Mouse (Mus musculus) frontal cortex, adult 2 months (tissue): ENCODE data around the gene Cmss1. TPM values are rescaled to one million over a fixed set of nuclear protein-coding genes. Genes with fewer than 3 reads are reported as not detected.

Experiments used
- DNase-seq, 2 experiments: peaks; one replicate each; pipeline ENCODE4 v3.0.0; 2022; ENCODE audit warnings: low spot score in 1 of 2; ENCODE audit errors: extremely low spot score in 1 of 2
- polyA plus RNA-seq: library from polyadenylated mRNA; depleted of rRNA; stranded (reverse); fragments of >200 nt; gene quantifications from 2 replicates; pipeline ENCODE4 v1.2.3, GENCODE M21; 2012

Gene Cmss1
- polyA plus RNA-seq, 1 experiment, result 9.5 TPM

DNA sequence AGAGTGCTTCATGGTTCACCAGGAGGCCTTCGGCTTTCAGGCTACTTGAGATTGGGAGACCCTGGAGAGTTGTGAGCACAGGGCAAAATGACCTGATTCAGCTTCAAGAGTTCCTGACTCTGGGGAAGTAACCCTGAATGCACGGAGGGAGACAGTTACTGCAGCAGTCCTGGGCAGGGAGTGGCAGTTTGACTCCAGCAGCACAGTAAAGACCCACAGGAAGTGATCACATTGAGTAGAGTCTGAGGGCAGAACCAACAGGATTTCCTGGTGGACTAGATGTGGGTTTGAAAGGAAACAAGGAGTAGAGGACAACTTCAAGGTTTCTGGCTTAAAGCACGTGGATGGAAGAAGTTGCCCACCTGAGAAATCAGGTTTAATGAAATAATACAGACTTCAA lies 172.0 kb downstream of the Cmss1 start:
- DNase-seq, result no peak

DNA sequence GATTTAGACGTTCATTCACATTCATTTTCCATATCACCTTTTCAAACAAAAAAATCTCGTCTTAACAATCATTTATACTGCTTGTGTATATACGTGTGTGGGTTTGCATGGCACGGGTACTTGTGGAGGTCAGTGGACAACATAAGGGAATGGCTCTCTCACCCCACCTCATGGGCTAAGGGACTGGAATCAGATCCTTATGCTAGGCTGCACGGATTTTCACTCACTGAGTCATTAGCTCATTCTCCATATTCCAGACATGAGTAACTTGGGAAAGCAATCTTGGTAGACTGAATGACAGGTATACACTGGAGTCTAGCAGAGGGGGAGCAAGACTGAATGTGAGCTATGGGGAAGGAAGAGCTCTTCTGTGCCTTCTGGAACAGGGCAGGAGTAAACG lies 173.0 kb downstream of the Cmss1 start:
- DNase-seq, result no peak

DNA sequence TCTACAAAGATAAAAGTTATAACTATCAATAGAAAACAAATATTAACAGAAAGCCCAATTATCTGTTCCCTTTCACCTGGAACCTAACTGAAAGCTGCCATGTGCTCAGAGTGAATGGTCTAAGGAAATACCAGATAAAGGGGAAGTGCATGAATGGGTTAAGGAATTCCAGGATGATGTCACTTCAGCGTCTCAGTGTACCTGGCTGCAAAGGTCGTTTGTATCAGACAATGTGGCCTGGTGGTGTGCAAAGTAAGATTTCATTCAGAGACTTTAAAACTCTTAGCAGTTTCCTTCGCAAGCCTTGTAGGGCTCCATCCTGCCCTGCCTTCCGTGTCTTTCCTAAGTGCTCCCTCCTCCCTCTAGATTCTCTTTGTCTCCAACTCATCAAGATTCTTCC lies 173.5 kb downstream of the Cmss1 start:
- DNase-seq, result no peak

DNA sequence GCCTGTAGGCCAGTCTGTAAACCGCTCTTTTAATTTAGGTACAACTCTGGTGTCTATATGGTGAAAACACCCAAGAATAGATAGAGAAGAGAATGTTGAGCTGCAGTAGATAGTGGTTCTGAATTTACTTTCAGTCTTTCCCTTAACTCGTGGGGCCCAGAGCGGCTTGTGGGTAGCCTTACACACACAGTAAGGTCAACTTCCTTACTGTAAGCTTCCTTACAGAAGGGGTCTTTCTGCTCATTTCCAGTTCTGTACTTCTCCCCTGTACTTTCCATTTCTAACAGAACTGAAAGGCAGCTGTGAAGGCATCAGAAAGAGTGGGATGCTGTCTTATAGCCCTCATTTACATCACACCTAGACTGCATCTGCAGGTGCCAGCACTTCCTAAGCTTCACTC lies 175.4 kb downstream of the Cmss1 start:
- no peak for DNase-seq

DNA sequence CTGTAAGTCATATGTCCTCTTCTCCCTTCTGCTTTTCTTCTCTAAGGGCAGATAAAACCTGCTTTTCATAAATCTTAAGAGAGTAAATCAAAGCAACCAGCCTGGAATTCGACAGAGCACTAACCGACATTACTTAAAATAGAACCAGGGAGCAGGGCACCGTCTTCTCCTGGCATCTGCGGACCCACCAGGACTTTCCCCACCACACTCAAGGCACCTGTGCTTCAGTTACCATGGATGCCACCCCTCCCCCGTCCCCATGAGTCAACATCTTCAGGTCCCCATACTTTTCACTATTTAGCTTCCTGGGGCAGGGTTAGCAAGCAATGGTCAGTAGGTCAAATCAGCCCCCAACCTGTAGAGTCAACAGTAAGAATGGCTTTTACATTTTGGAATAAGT lies 177.7 kb downstream of the Cmss1 start:
- no peak for DNase-seq

DNA sequence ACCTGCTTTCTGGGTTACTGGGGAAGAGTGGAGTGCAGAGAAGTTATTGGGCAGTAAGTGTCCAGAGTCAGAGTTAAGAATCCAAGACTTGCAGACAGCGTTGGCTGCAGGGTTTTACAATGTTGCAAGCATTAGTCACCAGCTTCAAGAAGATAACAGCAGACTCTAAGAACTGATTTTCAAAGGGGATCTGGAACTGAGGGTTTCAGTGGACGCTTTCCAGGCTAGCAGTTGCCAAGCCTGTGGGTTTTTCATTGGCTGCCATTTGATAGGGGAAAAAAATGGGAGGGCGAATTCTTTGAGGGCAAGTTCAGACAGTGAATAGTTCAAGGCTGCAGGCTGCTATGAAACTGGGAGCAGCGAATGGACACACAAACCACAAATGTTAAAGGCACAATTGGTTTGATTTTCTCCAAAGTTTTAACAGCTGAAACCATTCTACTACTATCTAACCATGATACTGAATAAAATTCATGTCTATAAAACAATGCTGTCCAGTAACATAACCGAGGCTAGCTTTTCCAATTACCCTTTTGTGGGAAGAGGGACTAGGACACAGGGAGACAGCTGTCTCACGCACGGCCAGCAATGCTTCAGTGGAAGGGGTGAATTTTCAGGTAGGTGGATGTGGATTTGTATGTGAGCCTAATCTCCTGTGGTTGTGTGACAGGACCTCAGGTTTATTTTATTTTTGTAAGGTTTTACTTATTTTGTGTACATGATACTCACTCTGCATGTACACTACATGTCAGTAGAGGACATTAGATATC lies 179.0 kb downstream of the Cmss1 start:
- no peak for DNase-seq

DNA sequence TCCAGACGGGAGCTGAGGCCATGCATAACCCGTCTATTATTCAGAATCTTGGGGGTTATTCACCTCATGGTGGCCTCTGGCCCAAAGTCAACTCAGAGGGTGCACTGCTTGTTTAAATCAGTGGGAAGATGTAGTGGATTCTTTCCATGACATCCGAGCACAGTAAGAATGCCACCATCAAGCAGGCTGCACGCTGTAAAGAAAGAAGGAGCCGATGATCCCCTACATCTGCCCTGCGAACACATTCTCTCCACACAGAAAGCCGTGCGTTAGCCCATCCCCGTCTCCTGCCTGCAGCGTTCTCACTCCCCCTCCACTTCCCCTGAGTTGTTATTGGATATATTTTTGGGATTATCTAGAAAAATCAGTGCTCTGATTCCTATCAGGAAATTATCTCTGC lies 180.0 kb downstream of the Cmss1 start:
- no peak for DNase-seq

DNA sequence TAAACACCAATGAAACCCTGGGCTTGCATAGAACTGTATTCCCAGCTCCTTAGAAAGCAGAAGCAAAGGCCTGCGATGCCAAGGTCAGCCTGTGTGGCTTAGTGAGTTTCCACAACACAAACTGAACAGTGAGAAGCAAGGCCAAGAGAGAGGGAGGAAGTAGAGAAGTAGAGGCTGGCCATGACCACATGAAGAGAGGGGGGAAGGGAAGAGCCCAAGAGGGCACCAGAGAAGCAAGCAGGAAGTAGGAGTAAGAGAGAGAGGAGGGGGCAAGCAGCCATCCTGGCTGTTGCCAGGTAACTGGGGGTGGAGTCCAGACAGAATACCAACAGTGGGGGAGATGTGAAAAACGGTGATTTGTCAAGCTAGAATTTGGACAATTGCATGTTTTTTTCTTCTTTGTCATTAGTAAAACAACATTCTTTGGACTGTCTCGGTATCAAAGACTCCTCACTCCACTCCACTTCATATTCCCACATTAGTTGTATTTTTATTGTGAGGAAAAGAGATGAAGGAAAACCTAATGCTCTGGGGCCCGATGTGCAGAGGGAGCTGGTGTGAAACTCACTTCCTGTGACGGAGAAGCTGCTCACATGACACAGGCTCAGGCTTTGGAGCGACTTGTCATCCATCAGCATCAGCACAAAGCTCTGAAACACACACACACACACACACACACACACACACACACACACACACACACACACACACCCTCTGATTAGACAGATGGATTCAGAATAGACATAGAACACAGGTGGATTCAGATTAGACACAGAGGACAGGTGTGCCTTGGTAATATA lies 183.5 kb downstream of the Cmss1 start:
- DNase-seq, result no peak

DNA sequence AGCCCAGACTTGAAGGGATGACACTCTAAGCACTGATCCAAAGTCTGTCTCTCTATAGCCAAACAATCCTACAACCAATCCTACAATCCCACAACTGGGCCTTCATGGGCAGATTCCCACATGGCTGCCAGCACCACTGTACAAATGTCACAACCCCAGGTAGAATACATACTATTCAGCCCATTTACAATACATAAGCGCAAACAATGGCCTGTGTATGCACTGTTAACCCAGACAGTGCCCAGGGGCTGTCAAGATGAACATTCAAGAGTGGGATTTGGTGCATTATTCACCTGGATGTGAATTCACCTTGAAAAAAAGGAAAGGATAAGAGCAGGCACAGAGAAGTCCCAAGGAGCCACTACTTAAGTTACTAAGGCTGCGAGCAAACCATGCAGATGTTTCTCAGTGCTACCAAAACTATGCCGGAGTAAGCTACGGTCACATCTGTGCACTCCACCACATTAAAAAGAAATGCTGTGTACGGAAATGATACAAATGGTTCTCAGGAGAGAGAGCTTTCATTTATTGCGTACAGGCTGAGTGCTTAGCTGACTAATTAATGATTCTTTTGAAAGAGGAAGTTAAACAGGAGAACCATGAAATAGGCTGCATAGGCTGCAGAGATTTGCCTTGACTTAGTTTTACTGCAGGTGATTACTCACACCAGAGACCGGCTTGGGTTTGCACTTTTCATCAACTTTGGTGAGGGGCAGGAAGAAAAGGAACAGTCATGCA lies 184.8 kb downstream of the Cmss1 start:
- no peak for DNase-seq

DNA sequence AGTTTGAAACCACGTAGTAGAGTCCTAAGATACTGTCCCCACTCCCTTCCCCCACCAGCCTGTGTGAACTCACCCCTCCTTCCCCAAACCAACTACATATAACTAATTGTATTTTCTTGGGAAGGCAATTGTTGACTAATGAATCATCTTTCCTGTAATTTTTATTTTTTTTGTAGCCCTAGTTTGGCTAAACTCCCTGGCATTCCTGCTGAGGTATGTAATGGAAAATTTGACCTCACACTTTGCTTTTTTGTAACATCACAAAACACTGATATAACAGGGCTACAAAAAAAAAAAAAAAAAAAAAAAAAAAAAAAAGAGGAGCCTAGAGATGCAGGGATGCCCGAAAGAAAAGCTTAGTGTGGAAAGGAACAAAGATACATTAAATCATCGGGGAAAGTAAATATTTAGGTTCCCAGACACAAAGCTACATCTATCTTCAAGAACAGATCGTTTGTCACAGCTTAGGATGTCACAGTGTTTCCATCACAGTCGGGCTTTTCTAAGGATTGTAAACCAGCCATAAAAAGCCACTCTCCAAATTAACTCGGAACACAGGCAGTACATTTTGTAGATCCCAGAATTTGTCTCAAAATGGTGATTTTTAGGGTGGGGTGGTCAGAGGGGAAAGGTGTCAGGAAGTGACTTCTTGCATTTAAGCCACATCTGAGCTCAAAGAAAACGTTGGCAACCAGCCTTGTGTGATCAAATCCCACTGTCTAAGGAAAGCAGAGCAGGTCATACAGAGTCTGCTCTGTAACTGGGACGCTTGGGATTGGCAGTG lies 185.7 kb downstream of the Cmss1 start:
- no peak for DNase-seq

DNA sequence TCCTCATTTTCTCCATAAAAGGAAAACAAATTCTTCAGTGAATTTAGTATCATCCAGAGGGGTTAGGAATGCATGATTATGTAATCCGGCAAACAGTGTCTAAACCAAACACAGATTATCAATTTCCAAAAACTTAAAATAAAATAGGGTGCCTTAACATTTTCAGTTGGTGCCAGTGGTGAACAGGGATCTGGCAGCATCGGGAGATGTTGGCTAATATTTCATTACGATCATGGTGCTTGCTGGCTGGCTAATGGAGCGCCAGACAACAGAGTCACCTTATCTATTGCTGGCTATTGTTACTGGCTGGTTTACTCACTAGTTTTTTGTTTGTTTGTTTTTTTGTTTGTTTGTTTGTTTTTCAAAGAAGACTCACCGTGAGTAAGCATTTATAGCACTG lies 186.8 kb downstream of the Cmss1 start:
- DNase-seq, result no peak

DNA sequence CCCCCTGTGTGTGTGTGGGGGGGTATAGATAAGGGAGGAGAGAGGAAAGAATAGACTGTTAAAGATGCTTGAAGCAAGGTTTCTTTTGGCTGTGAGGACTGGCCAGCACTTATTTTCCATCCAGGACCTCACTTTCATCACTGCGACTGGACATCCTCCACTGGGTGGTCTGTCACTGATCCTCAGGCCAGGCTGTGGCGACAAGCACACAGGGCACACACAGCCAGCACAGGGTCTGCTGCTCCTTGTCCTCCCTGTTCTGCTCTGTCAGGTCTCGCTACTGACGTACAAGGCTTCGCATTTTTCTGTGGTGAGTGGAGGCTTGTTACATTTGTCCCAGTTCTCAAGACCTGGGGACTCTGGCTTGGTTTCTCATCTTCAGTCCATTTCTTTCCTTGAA lies 187.3 kb downstream of the Cmss1 start:
- DNase-seq, result no peak

DNA sequence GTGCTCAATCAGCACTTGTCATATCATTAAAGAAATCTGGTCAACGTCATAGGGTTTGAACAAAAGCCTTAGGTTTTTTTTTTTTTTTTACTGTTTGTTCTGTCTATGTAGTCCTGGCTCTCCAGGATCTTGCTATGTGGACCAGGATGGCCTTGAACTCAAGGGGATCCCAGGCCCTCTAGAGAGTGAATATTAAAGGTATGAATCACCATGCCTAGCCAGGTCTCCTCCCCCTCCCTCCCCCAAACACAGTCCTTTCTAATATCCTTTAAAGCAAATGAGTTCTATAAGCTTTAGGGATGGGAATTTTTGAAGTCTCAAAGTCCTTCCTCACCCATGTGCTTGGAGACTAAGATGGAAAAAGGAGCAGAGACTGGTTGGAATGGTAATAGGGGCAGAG lies 188.7 kb downstream of the Cmss1 start:
- no peak for DNase-seq

DNA sequence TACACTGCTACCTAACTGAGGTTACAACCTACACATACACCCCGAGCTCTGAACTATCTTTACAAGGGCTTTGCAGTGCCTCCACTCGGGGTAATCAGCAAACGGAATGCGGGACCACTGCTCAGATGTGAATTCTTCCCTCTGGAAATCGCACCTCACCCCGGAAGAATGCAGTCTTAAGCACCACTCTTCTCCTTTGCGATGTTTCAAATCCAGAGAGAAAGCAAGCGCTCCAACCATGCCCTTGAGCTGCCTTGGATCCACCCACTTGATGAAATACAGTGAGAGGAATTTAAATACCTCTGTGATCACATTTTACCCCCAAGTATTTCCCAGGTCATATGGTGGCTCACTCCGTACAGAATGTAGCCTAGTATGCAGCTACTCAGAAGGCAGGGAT lies 189.6 kb downstream of the Cmss1 start:
- no peak for DNase-seq

DNA sequence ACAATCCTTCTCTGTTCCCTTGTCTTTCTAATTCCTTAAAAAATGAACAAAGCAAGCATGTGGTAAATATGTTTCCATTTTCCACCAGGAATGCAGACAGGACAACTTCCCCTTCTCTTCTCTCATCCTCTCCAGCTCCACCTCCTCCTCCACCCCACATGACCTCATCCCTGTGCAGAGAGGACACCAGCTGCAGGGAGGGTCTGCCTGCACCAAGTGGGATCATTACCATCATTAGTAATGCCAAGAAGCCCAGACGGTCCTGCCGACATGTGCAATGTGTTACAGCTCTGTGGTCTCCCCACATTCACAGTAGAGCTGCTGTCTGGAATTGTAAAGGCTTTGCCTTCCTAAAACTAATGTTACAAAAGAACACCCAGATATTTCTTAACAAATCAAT lies 190.6 kb downstream of the Cmss1 start:
- no peak for DNase-seq

DNA sequence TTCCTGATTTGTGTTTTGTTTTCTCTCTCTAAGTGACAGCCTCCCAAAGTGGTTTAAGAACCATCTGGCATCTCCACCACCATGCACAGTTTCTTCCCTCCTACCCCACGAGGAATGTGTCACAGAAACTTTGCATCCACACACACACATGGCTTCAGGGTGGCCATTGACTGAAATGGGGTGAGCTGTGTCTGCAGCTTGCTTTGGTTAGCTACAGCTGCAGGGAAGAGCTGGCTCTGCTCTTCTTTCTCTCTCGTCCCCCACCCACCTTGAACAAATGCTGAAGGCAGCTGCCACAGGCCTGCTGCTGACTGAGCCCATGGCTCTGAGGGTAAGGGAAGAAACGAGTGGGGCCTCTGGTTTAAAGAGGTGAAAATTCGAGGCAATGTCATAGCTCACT lies 193.9 kb downstream of the Cmss1 start:
- peak in 1 of 2 experiments; percentile 42 for DNase-seq

DNA sequence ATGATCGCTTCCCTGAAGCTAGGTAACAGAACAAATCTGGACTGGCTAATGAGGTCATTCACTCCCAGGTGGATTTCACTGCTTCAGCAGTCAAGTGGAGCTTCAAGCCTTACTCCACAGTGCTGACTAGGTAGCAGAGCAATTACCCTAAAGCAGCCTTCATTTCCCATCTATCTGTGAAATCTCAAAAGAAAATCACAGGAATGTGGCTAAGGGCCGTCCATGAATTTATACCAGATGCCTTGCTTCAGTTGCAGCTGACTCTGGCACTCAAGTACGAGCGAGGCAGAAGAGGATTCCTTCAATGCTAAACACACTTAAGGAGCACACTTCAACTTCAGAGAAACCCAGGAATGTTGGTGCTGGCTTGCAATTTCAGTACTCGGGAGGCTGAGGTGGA lies 202.8 kb downstream of the Cmss1 start:
- no peak for DNase-seq

DNA sequence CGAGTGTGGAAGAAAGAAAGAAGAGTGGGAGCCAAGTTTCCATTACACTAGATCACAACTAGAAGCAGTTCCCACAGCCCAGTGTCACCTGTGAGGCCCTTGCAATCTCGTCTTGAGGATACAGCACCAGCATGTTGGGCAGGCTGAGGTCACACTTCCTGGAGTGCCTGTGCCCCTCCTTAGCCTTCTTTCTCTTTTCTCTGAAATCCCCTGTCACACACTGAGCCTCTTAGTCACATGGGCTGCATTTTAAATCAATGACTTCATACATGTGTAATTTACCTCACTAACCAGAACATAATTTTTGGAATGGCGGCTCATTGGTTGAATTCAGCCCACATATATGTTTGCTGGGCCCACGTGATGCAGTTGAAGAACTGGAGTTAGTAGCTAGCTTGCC lies 203.8 kb downstream of the Cmss1 start:
- DNase-seq, result no peak

DNA sequence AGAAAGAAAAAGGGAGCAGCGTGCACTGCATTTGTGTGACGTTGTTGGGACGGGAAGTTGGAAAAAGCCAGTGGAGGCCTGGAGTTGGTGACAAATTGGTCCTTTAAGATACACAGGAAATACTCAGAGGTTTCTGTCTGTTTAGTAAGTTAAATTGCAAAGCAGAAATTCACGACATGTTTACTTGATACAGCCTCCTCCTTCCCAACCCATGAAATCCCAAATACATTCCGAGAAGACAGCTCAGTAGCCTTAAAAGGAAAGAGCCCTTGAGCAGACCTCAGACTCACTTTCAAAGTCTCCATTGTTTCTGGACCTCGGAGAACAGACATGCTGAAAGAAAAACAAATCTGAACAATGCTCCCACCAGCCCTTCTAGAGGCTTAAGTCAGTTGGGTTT lies 205.0 kb downstream of the Cmss1 start:
- DNase-seq, result no peak

DNA sequence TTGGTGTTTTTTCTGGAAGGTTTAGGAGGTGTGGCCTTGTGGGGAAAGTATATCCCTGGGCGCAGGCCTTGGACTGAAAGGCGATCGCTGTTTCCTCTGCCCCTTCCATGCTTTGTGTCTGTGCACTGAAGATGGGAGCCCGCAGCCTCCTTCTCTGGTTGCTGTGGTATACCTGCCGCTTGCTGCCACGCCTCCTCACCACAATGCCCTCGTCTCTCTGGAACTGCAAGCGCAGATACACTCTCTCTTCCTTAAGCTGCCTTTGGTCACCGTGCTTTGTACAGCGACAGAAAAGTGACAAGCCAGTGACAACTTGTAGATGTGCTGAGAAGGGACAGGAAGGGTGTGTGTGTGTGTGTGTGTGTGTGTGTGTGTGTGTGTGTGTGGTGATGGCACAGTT lies 207.1 kb downstream of the Cmss1 start:
- DNase-seq, result no peak
